Mouse (Mus musculus) thymus, adult 2 months (tissue): ENCODE measurements around the gene Mgam.

Experiments used
- CTCF ChIP-seq: fragments of 200-500 bp; IDR thresholded peaks from 2 replicates; pipeline ENCODE4 v1.5.1; 2012; ENCODE audit warnings: mild to moderate bottlenecking, control low read depth, low read length, moderate library complexity, borderline replicate concordance; ENCODE audit not compliant: control insufficient read depth, poor library complexity, insufficient read depth; ENCODE audit errors: extremely low read depth
- POLR2A ChIP-seq: fragments of 200-500 bp; IDR thresholded peaks from 2 replicates; pipeline ENCODE4 v1.6.1; 2012; ENCODE audit warnings: mild to moderate bottlenecking, low read length, control low read depth, moderate library complexity; ENCODE audit not compliant: control insufficient read depth, poor library complexity, insufficient read depth; ENCODE audit errors: extremely low read depth

GRCm38 (mm10) chr6:40634640-40635071, 6.0 kb downstream of the Mgam start:
- no peak for TF ChIP-seq POLR2A
- TF ChIP-seq CTCF = no peak
